Mouse (Mus musculus) layer of hippocampus, adult 9-11 months (tissue): ENCODE measurements around the gene Olfr1140.

Experiments
- DNase-seq: peaks from one replicate; pipeline ENCODE4 v3.0.0; 2022

Gene Olfr1140

GRCm38 (mm10) chr2:87743452-87743851 is at the start of gene Olfr1140:
Gene Olfr1140, plus strand, starts transcription at chr2:87743752.
- no peak for DNase-seq

DNA sequence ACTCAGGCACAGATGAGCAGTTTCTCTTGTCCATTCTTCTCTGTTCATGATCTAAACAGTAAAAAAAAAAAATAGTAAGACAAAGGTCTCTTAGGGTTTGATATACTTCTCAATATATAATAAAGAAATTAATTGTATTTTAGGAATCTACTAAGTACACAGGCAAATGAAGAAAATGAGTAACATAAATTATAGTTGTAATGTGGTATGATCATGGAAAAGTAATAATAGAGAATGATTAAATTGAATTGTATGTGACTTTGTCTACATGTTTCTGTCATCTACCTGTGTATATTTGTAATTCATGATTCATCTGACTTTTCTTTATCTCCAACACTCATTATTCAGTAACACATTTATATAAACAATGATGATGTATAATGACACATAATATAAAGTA is 49.7 kb upstream of the Olfr1140 start, which contains the start of gene Olfr1136:
TSS of gene Olfr1136 (minus strand) at position 101 of the 400 bp plus-strand sequence.
- DNase-seq = no peak

GRCm38 (mm10) chr2:87713079-87713478 is 30.5 kb upstream of the Olfr1140 start, which contains the start of gene Olfr1137:
Gene Olfr1137, minus strand, starts transcription at chr2:87713179.
- no peak for DNase-seq

DNA sequence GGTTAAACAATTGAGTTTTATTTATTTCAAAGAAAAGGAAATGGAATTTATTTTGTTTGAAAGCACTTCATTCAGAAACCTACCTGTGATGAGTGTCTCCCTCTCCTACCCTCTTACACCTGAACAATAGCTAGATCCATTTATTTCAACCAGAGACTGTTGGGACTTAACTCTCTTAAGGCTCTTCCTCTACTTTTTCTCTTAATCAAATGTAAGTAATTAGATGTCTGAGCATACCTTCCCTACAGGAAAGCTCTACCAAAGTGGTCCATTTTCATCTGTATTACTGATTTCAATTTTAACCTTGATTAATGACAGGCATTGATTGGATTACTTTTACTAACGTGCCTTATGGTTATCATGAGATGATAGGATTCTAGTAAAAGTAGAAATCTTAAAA is 3.7 kb upstream of the Olfr1140 start, which contains the start of gene Olfr1138:
TSS of gene Olfr1138 (minus strand) at position 101 of the 400 bp plus-strand sequence.
- no peak for DNase-seq

- DNase-seq = no peak
These were observed 10.3 kb downstream of the Olfr1140 start, which contains the start of gene Olfr1141 for GRCm38 (mm10) chr2:87753891-87754290. Gene Olfr1141, minus strand, starts transcription at chr2:87753991.

DNA sequence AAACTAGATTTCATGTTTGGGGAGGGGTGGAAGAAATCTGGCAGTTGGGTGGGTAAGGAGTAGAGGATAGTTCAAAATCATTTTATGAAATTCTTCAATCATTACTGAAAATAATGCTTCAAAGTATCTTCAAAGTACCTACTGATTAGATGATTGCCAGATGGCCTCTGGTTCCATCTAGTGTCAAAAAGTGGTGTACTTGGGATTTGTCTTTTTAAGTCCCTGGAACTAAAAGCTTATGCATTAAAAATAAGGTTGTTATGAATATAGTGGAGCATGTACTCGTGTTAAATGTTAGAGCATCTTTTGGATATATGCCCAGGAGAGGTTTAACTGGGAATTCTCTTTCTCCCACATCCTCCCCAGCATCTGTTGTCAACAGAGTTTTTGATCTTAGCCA is 32.6 kb downstream of the Olfr1140 start:
- DNase-seq = no peak

- DNase-seq = no peak
These were observed 35.6 kb downstream of the Olfr1140 start, which contains the start of gene Olfr152 for GRCm38 (mm10) chr2:87779183-87779582. Gene Olfr152, plus strand, starts transcription at chr2:87779483.
